Mouse (Mus musculus): ENCODE measurements around the gene Lipm. TPM values are rescaled to one million over a fixed set of nuclear protein-coding genes. Genes with fewer than 3 reads are reported as not detected.

Gene Lipm
- 33.0 and 35.0 TPM in 2 replicates for polyA plus RNA-seq (2015; fragmentation: Nextera tagmentation; extraction: Ambion mirVana)

GRCm38 (mm10) chr19:34100633-34101032 is at the start of gene Lipm:
TSS of gene Lipm (plus strand) at chr19:34100933.
- no peak within 1 kb of the TSS for H3K4me3 ChIP-seq (ENCODE audit: low read depth, low read length)
- ATAC-seq (ENCODE audit: low FRiP score, low TSS enrichment) = no peak
- no peaks in the 10 kb centered on the region for H3K27me3 ChIP-seq (ENCODE audit: control insufficient read depth, insufficient read depth, low read length)
- WGBS = 72% methylated on average over 4 of the region's 4 CpGs
- TF ChIP-seq CTCF (IDR thresholded peaks at IDR 0.05; ENCODE audit: low read depth) = no peak
- no peak for TF ChIP-seq EP300 (optimal IDR thresholded peaks at IDR 0.05)
- H3K36me3 ChIP-seq (ENCODE audit: control insufficient read depth, insufficient read depth, low read length) = no peaks in the 10 kb centered on the region
- no peak within 1 kb of the TSS for H3K9ac ChIP-seq (ENCODE audit: low read length)
- no peak within 1 kb of the TSS for H3K4me2 ChIP-seq (replicated peaks; ENCODE audit: low read depth)
- H3K4me1 ChIP-seq (replicated peaks; ENCODE audit: control insufficient read depth, insufficient read depth) = no peaks in the 10 kb centered on the region
- no peak for DNase-seq (ENCODE audit: low spot score)
- H3K27ac ChIP-seq (replicated peaks) = peak within 1 kb of the TSS; percentile 40
- no peaks in the 10 kb centered on the region for H3K9me3 ChIP-seq (ENCODE audit: control insufficient read depth, low read length)

- H3K9me3 ChIP-seq (ENCODE audit: control insufficient read depth, low read length) = no peaks in the 10 kb centered on the region
- ATAC-seq (ENCODE audit: low FRiP score, low TSS enrichment) = peak; percentile 64; the same call in 1 of the 2 replicates
- no peaks in the 10 kb centered on the region for H3K27me3 ChIP-seq (ENCODE audit: control insufficient read depth, insufficient read depth, low read length)
- H3K9ac ChIP-seq (ENCODE audit: low read length) = no peak overlapping the region
- H3K4me2 ChIP-seq (replicated peaks; ENCODE audit: low read depth) = no peak overlapping the region
- no peak for DNase-seq (ENCODE audit: low spot score)
- 59% methylated on average over 3 of the region's 3 CpGs for WGBS
- no peaks in the 10 kb centered on the region for H3K36me3 ChIP-seq (ENCODE audit: control insufficient read depth, insufficient read depth, low read length)
- no peak overlapping the region for H3K27ac ChIP-seq (replicated peaks)
- TF ChIP-seq EP300 (optimal IDR thresholded peaks at IDR 0.05) (no peak), CTCF (IDR thresholded peaks at IDR 0.05; ENCODE audit: low read depth) (no peak)
- H3K4me1 ChIP-seq (replicated peaks; ENCODE audit: control insufficient read depth, insufficient read depth) = no peaks in the 10 kb centered on the region
- H3K4me3 ChIP-seq (ENCODE audit: low read depth, low read length) = no peak overlapping the region
These were observed 49.2 kb upstream of the Lipm start for GRCm38 (mm10) chr19:34051502-34051901.

GRCm38 (mm10) chr19:34063547-34063946 is 37.2 kb upstream of the Lipm start:
- TF ChIP-seq EP300 (optimal IDR thresholded peaks at IDR 0.05) (no peak), CTCF (IDR thresholded peaks at IDR 0.05; ENCODE audit: low read depth) (no peak)
- no peak overlapping the region for H3K27ac ChIP-seq (replicated peaks)
- no peak overlapping the region for H3K9ac ChIP-seq (ENCODE audit: low read length)
- ATAC-seq (ENCODE audit: low FRiP score, low TSS enrichment) (no peak), DNase-seq (ENCODE audit: low spot score) (no peak)
- no peaks in the 10 kb centered on the region for H3K9me3 ChIP-seq (ENCODE audit: control insufficient read depth, low read length)
- H3K36me3 ChIP-seq (ENCODE audit: control insufficient read depth, insufficient read depth, low read length) = no peaks in the 10 kb centered on the region
- 0 out of 2 replicates have a peak, but pooled peaks cover 2% of the 10 kb centered on the region for H3K4me1 ChIP-seq (replicated peaks; ENCODE audit: control insufficient read depth, insufficient read depth)
- H3K27me3 ChIP-seq (ENCODE audit: control insufficient read depth, insufficient read depth, low read length) = no peaks in the 10 kb centered on the region
- WGBS = 50% methylated on average over 1 of the region's 1 CpGs
- H3K4me3 ChIP-seq (ENCODE audit: low read depth, low read length) = no peak overlapping the region
- H3K4me2 ChIP-seq (replicated peaks; ENCODE audit: low read depth) = no peak overlapping the region

DNA sequence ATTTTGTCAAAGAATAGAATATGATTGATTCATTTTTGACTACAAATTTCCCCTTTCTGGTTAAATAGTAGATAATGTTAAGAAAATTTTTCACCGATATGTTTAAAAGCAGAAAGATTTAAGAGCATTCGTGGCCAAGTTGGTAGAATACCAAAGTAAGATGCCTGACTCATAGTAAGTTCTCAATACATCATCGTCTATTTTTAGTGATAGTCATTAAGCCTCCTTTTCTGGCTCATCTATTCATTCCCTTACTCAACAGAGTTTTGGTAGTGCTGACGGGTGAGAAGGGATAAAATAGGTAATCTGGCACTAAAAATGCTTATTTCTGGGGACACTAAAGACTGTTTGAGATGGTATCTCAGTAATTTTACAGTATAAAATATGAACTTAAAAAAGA is 36.7 kb upstream of the Lipm start:
- no peaks in the 10 kb centered on the region for H3K27me3 ChIP-seq (ENCODE audit: control insufficient read depth, insufficient read depth, low read length)
- 0 out of 2 replicates have a peak, but pooled peaks cover 2% of the 10 kb centered on the region for H3K4me1 ChIP-seq (replicated peaks; ENCODE audit: control insufficient read depth, insufficient read depth)
- TF ChIP-seq EP300 (optimal IDR thresholded peaks at IDR 0.05) = no peak
- TF ChIP-seq CTCF (IDR thresholded peaks at IDR 0.05; ENCODE audit: low read depth) = no peak
- no peak overlapping the region for H3K27ac ChIP-seq (replicated peaks)
- H3K9ac ChIP-seq (ENCODE audit: low read length) = no peak overlapping the region
- DNase-seq (ENCODE audit: low spot score) = no peak
- H3K4me2 ChIP-seq (replicated peaks; ENCODE audit: low read depth) = no peak overlapping the region
- ATAC-seq (ENCODE audit: low FRiP score, low TSS enrichment) = no peak
- 61% methylated on average over 4 of the region's 4 CpGs for WGBS
- no peaks in the 10 kb centered on the region for H3K36me3 ChIP-seq (ENCODE audit: control insufficient read depth, insufficient read depth, low read length)
- H3K9me3 ChIP-seq (ENCODE audit: control insufficient read depth, low read length) = no peaks in the 10 kb centered on the region
- no peak overlapping the region for H3K4me3 ChIP-seq (ENCODE audit: low read depth, low read length)

DNA sequence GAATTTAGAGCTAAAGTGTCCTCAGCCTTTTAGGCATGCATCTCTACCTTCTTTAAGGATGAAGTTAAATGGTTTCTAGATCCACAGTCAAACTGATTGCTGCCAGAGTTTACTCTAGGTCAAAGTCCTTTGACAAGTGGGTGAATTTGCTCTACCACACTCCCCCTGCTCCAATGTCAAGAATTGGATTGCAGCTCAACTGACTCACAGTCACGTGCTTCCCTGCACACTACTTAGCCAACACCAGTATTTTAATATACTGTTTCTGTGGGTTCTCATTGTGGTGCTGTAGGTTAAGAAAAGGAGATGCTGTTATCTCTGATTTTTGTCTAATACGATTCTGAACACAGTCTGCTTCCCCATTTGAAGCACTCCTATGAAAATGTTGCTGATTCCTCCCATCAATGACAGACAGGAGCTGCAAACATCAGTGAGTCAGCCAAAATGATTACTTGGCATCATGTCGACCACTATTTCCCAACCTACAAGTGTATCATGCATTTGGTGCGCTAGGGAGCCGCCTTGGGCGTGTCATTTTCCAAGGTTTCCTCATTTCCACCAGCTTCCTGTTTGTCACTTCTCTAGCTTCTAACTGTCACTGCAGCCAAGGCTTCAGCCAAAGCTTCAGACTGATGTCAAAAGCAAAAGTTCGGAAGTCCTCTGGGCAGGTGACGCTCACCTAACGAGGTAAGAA is 33.8 kb upstream of the Lipm start, which contains the start of gene Lipn:
Gene Lipn (plus strand): TSS at position 580 of the 694 bp plus-strand sequence.
- no peak within 1 kb of the TSS for H3K4me2 ChIP-seq (replicated peaks; ENCODE audit: low read depth)

GRCm38 (mm10) chr19:34074239-34074638 is 26.5 kb upstream of the Lipm start:
- no peak overlapping the region for H3K27ac ChIP-seq (replicated peaks)
- H3K4me1 ChIP-seq (replicated peaks; ENCODE audit: control insufficient read depth, insufficient read depth) = no peaks in the 10 kb centered on the region
- H3K9ac ChIP-seq (ENCODE audit: low read length) = no peak overlapping the region
- H3K27me3 ChIP-seq (ENCODE audit: control insufficient read depth, insufficient read depth, low read length) = no peaks in the 10 kb centered on the region
- no peaks in the 10 kb centered on the region for H3K36me3 ChIP-seq (ENCODE audit: control insufficient read depth, insufficient read depth, low read length)
- no peak overlapping the region for H3K4me3 ChIP-seq (ENCODE audit: low read depth, low read length)
- no peak overlapping the region for H3K4me2 ChIP-seq (replicated peaks; ENCODE audit: low read depth)
- no peaks in the 10 kb centered on the region for H3K9me3 ChIP-seq (ENCODE audit: control insufficient read depth, low read length)
- TF ChIP-seq EP300 (optimal IDR thresholded peaks at IDR 0.05) = no peak
- no peak for TF ChIP-seq CTCF (IDR thresholded peaks at IDR 0.05; ENCODE audit: low read depth)
- ATAC-seq (ENCODE audit: low FRiP score, low TSS enrichment) (peak; percentile 96), DNase-seq (ENCODE audit: low spot score) (peak; percentile 17)

More for the DNA sequence above, 33.8 kb upstream of the Lipm start, which contains the start of gene Lipn:
- WGBS = 81% methylated on average over 9 of the region's 9 CpGs
- H3K4me1 ChIP-seq (replicated peaks; ENCODE audit: control insufficient read depth, insufficient read depth) = 0 out of 2 replicates have a peak, but pooled peaks cover 2% of the 10 kb centered on the region
- no peaks in the 10 kb centered on the region for H3K9me3 ChIP-seq (ENCODE audit: control insufficient read depth, low read length)
- no peaks in the 10 kb centered on the region for H3K27me3 ChIP-seq (ENCODE audit: control insufficient read depth, insufficient read depth, low read length)
- ATAC-seq (ENCODE audit: low FRiP score, low TSS enrichment) = peak; percentile 79
- H3K4me3 ChIP-seq (ENCODE audit: low read depth, low read length) = no peak within 1 kb of the TSS
- no peaks in the 10 kb centered on the region for H3K36me3 ChIP-seq (ENCODE audit: control insufficient read depth, insufficient read depth, low read length)
- no peak within 1 kb of the TSS for H3K9ac ChIP-seq (ENCODE audit: low read length)
- H3K27ac ChIP-seq (replicated peaks) = no peak within 1 kb of the TSS
- no peak for TF ChIP-seq CTCF (IDR thresholded peaks at IDR 0.05; ENCODE audit: low read depth)
- TF ChIP-seq EP300 (optimal IDR thresholded peaks at IDR 0.05) = no peak
- peak; percentile 46 for DNase-seq (ENCODE audit: low spot score)
